Mouse (Mus musculus) activated CD4-positive, CD25-positive, alpha-beta regulatory T cell (primary cell): ENCODE data around the gene Cela3b. TPM values are rescaled to one million over a fixed set of nuclear protein-coding genes. Genes with fewer than 3 reads are reported as not detected.

Source experiments
- polyA plus RNA-seq, 2 experiments: library from polyadenylated mRNA; unstranded; fragments of 100-300 nt; shearing (Covaris generic); gene quantifications; one replicate each; pipeline ENCODE4 v1.2.1; 2017

The Cela3b gene
- not detected for polyA plus RNA-seq

GRCm38 (mm10) chr4:137430502-137430901, at the start of gene Cela3b:
Gene Cela3b, minus strand, starts transcription at chr4:137430540.

DNA sequence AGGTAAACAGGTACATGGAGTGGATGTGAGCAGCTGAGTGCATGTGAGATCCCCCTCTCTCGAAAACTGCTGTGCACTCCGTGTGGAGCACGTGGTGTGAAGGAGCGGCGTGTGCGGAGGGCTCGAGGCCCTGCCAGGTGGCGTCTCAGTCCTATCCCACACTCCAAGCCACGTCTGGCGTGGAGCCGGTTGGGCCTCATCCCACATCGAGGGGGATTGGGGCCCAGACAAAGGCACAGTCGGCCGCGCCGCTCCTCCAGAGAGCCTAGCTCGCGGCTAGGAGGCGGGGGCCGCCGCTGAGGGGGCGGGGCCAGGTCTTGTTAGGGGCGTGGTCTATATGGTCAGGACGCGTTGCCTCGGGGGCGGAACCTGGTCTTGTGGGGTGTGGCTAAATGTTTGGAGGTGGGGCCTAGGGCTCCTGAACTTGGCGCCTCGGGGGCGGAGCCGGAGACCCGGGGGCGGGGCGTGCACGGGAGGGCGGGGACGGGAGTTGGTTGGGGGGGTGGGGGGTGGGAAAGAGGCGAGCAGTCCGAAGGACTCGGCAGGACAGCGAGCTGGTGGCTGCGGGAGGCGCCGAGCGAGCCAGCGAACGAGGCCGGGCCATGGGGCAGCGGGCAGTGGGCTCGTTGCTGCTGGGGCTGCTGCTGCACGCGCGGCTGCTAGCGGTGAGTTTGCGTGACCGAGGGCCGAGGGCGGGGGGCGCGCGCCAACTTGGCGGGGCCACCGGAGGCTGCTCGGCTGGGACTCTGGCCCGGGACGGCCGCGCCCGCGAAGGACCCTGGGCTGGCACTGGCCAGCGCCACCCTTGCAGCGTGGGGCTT, 38.1 kb upstream of the Cela3b start, which contains the start of gene Hspg2:
TSS of gene Hspg2 (plus strand) at position 510 of the 821 bp plus-strand sequence.

DNA sequence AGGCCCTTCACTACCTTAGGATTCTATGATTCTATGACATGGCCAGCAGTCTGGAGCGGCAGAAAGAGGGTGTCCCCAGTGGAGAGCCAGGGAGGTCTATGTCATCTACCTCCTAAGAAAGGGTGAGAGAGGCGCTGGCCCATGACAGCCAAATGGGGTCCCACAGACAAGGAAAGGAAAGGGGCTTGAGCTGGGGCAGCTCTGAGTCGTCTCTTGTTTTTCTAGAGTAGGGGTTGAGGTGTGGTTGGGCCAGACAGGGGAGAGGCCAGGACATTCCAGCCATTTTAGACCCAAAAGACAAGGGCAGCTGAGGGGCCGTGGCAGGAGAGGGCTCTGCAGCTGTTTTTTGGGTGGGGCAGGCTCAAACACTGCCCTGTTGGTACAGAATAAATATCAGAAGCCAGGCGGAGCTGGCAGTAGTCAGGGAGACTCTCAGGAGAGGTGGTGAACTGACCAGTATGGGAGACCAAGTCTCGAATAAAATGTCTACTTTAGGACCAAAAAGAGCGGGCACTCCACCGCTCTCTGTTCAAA, 23.0 kb upstream of the Cela3b start, which contains the start of gene 1700013G24Rik:
TSS of gene 1700013G24Rik (plus strand) at position 51 of the 534 bp plus-strand sequence.

DNA sequence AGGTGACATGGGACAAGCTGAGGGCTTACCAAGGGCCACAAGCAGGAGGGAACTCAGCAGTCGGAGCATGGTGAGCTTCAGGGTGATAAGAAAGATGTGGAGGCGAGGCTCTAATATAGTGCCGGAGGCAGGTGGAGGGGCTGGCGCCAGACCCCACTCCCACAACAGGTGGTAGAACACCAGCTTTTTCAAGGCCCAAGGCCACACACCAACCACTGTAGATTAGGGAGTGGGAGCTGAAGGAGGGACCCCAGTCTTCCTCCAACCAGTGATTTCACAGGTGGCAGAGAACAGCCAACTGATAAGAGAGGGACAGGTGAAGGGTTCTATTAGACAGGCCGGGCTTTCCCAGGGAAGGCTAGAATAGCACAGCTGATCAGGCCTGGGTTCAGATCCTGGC, 20.6 kb downstream of the Cela3b start, which contains the start of gene Cela3a:
TSS of gene Cela3a (minus strand) at position 101 of the 400 bp plus-strand sequence.

Other genes starting within 250 kb of the Cela3b start
- under 1 TPM; 0.07 to 0.49 TPM for gene Wnt4, start 153.1 kb downstream of the Cela3b start, polyA plus RNA-seq
- gene Cdc42, start 72.8 kb downstream of the Cela3b start, polyA plus RNA-seq: 1,000 to 10,000 TPM in 1 of 2 experiments, 100 to 1,000 TPM in 1; 733 to 1,079 TPM
- gene Cela3a, start 20.7 kb downstream of the Cela3b start, polyA plus RNA-seq: not detected
- gene 1700013G24Rik, start 22.7 kb upstream of the Cela3b start, polyA plus RNA-seq: not detected
- not detected for gene Hspg2, start 38.2 kb upstream of the Cela3b start, polyA plus RNA-seq
- gene Ldlrad2, start 144.0 kb upstream of the Cela3b start, polyA plus RNA-seq: not detected
- gene Usp48, start 163.2 kb upstream of the Cela3b start, polyA plus RNA-seq: 10 to 100 TPM; 79.4 to 87.8 TPM
- gene Rap1gap, start 234.2 kb upstream of the Cela3b start, polyA plus RNA-seq: 1 to 10 TPM in 1 of 2 experiments, under 1 TPM in 1; 0.28 to 1.6 TPM